Mouse (Mus musculus) lung, adult 2 months (tissue): ENCODE measurements around the gene Igsf9b. TPM values are rescaled to one million over a fixed set of nuclear protein-coding genes. Genes with fewer than 3 reads are reported as not detected.

Experiments used
- DNase-seq: peaks from one replicate; pipeline ENCODE4 v3.0.0; 2022
- H3K4me1 ChIP-seq: fragments of 200-500 bp; 2 replicates; pipeline ENCODE4 v1.6.1; 2011; ENCODE audit warnings: low read length; ENCODE audit not compliant: control insufficient read depth, insufficient read depth
- H3K4me3 ChIP-seq: fragments of 200-500 bp; replicated peaks from 2 replicates; pipeline ENCODE3; 2011; ENCODE audit warnings: low read depth, mild to moderate bottlenecking, control low read depth, low read length; ENCODE audit errors: extremely low read depth
- CTCF ChIP-seq: fragments of 200-500 bp; IDR thresholded peaks from 2 replicates; pipeline ENCODE4 v1.5.1; 2011; ENCODE audit warnings: mild to moderate bottlenecking, low read length, control low read depth; ENCODE audit not compliant: insufficient read depth
- POLR2A ChIP-seq: fragments of 200-500 bp; IDR thresholded peaks from 2 replicates; pipeline ENCODE4 v1.6.1; 2011; ENCODE audit warnings: low read depth, mild to moderate bottlenecking, control low read depth, low read length, borderline replicate concordance; ENCODE audit errors: extremely low read depth
- WGBS: fragments of 180-500 bp; shearing (Covaris S2); methylation state at CpG from one replicate; pipeline ENCODE4 v1.1.7; 2018; 5-methylcytosine and 5-hydroxymethylcytosine counted together
- polyA plus RNA-seq: library from polyadenylated mRNA; depleted of rRNA; stranded (reverse); fragments of >200 nt; gene quantifications from 2 replicates; pipeline ENCODE4 v1.2.3, GENCODE M21; 2012; rRNA removed

Igsf9b gene
- polyA plus RNA-seq, 1 experiment = 1.4 TPM

DNA sequence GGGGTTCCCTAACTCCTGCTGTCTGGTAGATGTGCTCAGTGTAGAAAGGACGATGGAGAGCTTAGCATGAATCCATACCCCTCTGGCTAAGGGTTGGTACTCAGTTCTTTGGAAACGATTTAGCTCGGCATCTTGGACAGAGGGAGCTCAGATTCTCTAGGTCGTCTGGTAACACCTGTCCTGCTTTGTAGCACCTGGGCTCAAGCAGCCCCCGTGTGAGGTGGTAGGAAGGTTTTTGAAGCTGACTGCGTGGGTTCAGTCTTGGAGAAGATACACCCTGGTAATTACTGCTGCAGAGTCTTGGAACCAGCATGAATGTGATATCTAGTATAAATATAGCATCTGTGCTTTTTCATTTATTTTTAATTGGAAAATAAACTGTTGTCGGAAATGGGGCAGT, 54.1 kb downstream of the Igsf9b start:
- Histone ChIP-seq H3K4me1 (no peaks in the 10 kb centered on the region), H3K4me3 (no peak overlapping the region)
- DNase-seq = no peak
- WGBS = 73% methylated on average over 7 of the region's 7 CpGs
- no peak for TF ChIP-seq POLR2A
- no peak for TF ChIP-seq CTCF

DNA sequence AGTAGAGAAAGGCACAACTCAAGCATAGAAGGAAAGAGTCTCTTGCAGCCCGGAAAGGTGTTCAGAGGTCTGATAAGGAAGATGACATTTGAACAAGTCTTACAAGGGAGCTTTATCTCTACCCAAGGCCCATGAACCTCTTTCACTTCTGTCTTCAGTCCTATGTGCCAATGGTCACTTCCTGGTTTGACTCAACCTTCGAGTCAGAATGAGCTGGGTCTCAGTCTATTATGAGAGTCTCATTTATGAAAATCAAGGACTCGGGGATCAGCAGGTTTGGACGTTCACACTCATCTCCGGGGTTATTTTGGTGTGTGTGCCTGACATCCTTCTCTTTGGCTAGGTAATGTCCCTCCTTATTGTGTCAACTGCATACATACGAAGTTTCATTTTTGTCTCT, 58.9 kb downstream of the Igsf9b start:
- 84% methylated on average over 6 of the region's 6 CpGs for WGBS
- Histone ChIP-seq H3K4me3 (no peak overlapping the region), H3K4me1 (no peaks in the 10 kb centered on the region)
- TF ChIP-seq POLR2A = no peak
- TF ChIP-seq CTCF = no peak
- DNase-seq = no peak

- Histone ChIP-seq H3K4me3 (no peak overlapping the region), H3K4me1 (no peaks in the 10 kb centered on the region)
- no peak for DNase-seq
- TF ChIP-seq POLR2A (no peak), CTCF (no peak)
- WGBS = 65% methylated on average over 2 of the region's 2 CpGs
Measured at GRCm38 (mm10) chr9:27367231-27367630, 68.2 kb downstream of the Igsf9b start.

DNA sequence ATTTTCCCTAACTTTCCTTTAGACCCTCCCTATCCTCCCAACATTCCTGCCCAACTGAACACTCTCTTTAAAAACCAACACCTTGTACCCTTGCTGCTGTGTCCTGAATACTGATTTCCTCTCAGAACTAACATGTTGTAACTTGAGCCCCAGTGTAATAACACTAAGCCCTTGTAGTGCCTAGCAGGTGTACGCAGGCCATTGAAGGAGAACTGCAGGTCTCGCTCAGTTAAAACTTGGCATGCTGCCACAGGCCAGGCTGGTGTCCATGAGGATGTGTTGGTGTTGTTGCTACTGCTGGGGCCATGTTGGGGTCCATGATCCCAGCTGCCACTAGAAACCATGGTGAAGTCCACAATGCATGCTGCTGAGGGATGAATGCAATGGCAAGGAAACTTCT, 70.1 kb downstream of the Igsf9b start:
- TF ChIP-seq CTCF (no peak), POLR2A (no peak)
- 68% methylated on average over 2 of the region's 2 CpGs for WGBS

GRCm38 (mm10) chr9:27375746-27376145, 76.7 kb downstream of the Igsf9b start:
- Histone ChIP-seq H3K4me3 (no peak overlapping the region), H3K4me1 (no peaks in the 10 kb centered on the region)
- WGBS = 43% methylated on average over 1 of the region's 1 CpGs
- no peak for DNase-seq
- no peak for TF ChIP-seq POLR2A
- no peak for TF ChIP-seq CTCF

More for the DNA sequence above, 70.1 kb downstream of the Igsf9b start:
- H3K4me3 ChIP-seq = no peak overlapping the region
- no peak for DNase-seq
- H3K4me1 ChIP-seq = no peaks in the 10 kb centered on the region

GRCm38 (mm10) chr9:27386951-27387350, 87.9 kb downstream of the Igsf9b start:
- WGBS = 80% methylated on average over 3 of the region's 3 CpGs
- no peak overlapping the region for H3K4me3 ChIP-seq
- no peaks in the 10 kb centered on the region for H3K4me1 ChIP-seq
- DNase-seq = no peak
- TF ChIP-seq CTCF (no peak), POLR2A (no peak)

DNA sequence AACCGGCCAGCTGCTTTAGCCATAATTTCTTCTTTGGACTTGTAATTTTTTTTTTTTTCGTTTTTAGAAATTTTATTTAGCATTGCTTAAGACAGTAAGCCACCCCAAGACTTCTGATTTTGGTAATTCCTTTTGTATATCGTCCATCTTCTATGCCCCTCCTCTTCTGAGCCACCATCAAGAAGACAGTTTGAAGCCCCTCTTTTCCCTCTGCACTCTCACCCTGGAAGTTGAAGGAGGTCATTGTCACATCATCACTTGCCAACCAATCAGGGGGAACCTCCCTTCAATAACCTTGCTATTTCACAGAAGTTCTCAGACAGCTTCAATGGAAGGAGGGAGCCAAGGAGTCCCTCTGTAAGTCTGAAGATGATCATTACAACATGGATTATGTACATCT, 97.5 kb downstream of the Igsf9b start, which contains the start of gene Spata19:
Spata19 (plus strand) TSS at position 301 of the 400 bp plus-strand sequence.
- Histone ChIP-seq H3K4me1 (no peaks in the 10 kb centered on the region), H3K4me3 (no peak within 1 kb of the TSS)
- TF ChIP-seq POLR2A = no peak
- no peak for TF ChIP-seq CTCF
- no peak for DNase-seq
- WGBS = 62% methylated on average over 3 of the region's 3 CpGs

GRCm38 (mm10) chr9:27401169-27401568, 102.2 kb downstream of the Igsf9b start:
- H3K4me1 ChIP-seq = no peaks in the 10 kb centered on the region
- 77% methylated on average over 4 of the region's 4 CpGs for WGBS
- no peak for TF ChIP-seq POLR2A
- TF ChIP-seq CTCF = no peak
- H3K4me3 ChIP-seq = no peak overlapping the region
- no peak for DNase-seq

Other genes starting within 250 kb of the Igsf9b start
- gene Jam3, start 143.8 kb upstream of the Igsf9b start, polyA plus RNA-seq = 7.9 and 10.7 TPM in 2 replicates
- not detected in 2 replicates for gene Spata19, start 97.6 kb downstream of the Igsf9b start, polyA plus RNA-seq